Mouse (Mus musculus) ES-E14 (cell line): ENCODE data around the gene Ssbp2. TPM values are rescaled to one million over a fixed set of nuclear protein-coding genes. Genes with fewer than 3 reads are reported as not detected.

Experiments used
- DNase-seq: peaks from one replicate; pipeline ENCODE4 v3.0.0-alpha.2; 2013; ENCODE audit warnings: low read depth, low spot score
- H3K27ac ChIP-seq: 2 replicates; pipeline ENCODE4 v1.5.1; 2012; ENCODE audit warnings: low read depth, mild to moderate bottlenecking, low read length, moderate library complexity, mixed read lengths; ENCODE audit not compliant: poor library complexity, insufficient read depth, severe bottlenecking
- H3K36me3 ChIP-seq: 2 replicates; pipeline ENCODE4 v1.6.1; 2012; ENCODE audit warnings: mild to moderate bottlenecking, low read length, moderate library complexity, mixed read lengths; ENCODE audit not compliant: control insufficient read depth, poor library complexity, insufficient read depth, severe bottlenecking
- H3K4me1 ChIP-seq, 2 experiments: fragments of 150-350 bp in 1 of 2; sonication (generic) in 1 of 2; 2 replicates each; pipeline ENCODE4 v1.6.1; 2012; ENCODE audit warnings: low read length in 2 of 2, mild to moderate bottlenecking in 1 of 2, mixed read lengths in 1 of 2; ENCODE audit not compliant: control insufficient read depth in 2 of 2, insufficient read depth in 2 of 2, poor library complexity in 1 of 2
- H3K4me3 ChIP-seq, 2 experiments: fragments of 150-350 bp in 1 of 2; sonication (generic) in 1 of 2; 2 replicates each; pipeline ENCODE4 v1.5.1; 2012; ENCODE audit warnings: low read length in 2 of 2, low read depth in 1 of 2, mild to moderate bottlenecking in 1 of 2, mixed read lengths in 1 of 2; ENCODE audit not compliant: insufficient read depth in 1 of 2, poor library complexity in 1 of 2, severe bottlenecking in 1 of 2
- H3K9ac ChIP-seq: 2 replicates; pipeline ENCODE4 v1.6.1; 2012; ENCODE audit warnings: low read depth, mild to moderate bottlenecking, low read length, mixed read lengths; ENCODE audit not compliant: poor library complexity, insufficient read depth, severe bottlenecking
- H3K9me3 ChIP-seq: fragments of 150-350 bp; sonication (generic); 2 replicates; pipeline ENCODE4 v1.6.1; 2012; ENCODE audit warnings: low read depth, mild to moderate bottlenecking, low read length; ENCODE audit not compliant: control insufficient read depth, insufficient read depth
- CHD2 ChIP-seq: IDR thresholded peaks from 2 replicates; pipeline ENCODE4 v1.6.1; 2014; ENCODE audit warnings: mild to moderate bottlenecking, low read depth, low read length, inconsistent platforms
- HCFC1 ChIP-seq: IDR thresholded peaks from 2 replicates; pipeline ENCODE4 v1.6.1; 2012; ENCODE audit warnings: low read length, inconsistent platforms, borderline replicate concordance; ENCODE audit not compliant: insufficient read depth
- MAFK ChIP-seq: IDR thresholded peaks from 2 replicates; pipeline ENCODE4 v1.6.1; 2014; ENCODE audit warnings: mild to moderate bottlenecking, low read depth, low read length, inconsistent platforms; ENCODE audit not compliant: insufficient read depth
- ZC3H11A ChIP-seq: IDR thresholded peaks from 2 replicates; pipeline ENCODE4 v1.6.1; 2012; ENCODE audit warnings: low read depth, mild to moderate bottlenecking, inconsistent platforms, low read length, borderline replicate concordance
- ZNF384 ChIP-seq: IDR thresholded peaks from 2 replicates; pipeline ENCODE4 v1.6.1; 2012; ENCODE audit warnings: low read depth, low read length, inconsistent platforms
- in situ Hi-C, 2 experiments: fragments of 600-800 bp; cut with MboI; formaldehyde crosslinking; loops; one replicate each; pipeline ENCODE4 v1.15.1; 2025; ENCODE audit warnings: low sequenced_read_pairs in 2 of 2, inconsistent platforms in 1 of 2; ENCODE audit not compliant: unreplicated experiment in 2 of 2
- total RNA-seq: library from RNA; depleted of rRNA; stranded (reverse); fragments of 300-350 nt; gene quantifications from 2 replicates; pipeline ENCODE4 v1.2.3, GENCODE M21; 2012

Ssbp2 gene
- total RNA-seq, 1 experiment = 7.2 TPM

GRCm38 (mm10) chr13:91473527-91473926 is 13.4 kb downstream of the Ssbp2 start:
- no peak for DNase-seq
- TF ChIP-seq CHD2 = no peak
- TF ChIP-seq ZC3H11A = no peak
- TF ChIP-seq MAFK = no peak
- TF ChIP-seq ZNF384 = no peak
- TF ChIP-seq HCFC1 = no peak
- Histone ChIP-seq H3K9me3 (no peaks in the 10 kb centered on the region), H3K4me3 (no peak overlapping the region), H3K4me1 (no peaks in the 10 kb centered on the region), H3K36me3 (no peaks in the 10 kb centered on the region), H3K27ac (no peak overlapping the region), H3K9ac (no peak overlapping the region)
- in situ Hi-C loops = no loop called here

- no peak overlapping the region for H3K9ac ChIP-seq
- in situ Hi-C loops = no loop called here
- no peaks in the 10 kb centered on the region for H3K4me1 ChIP-seq
- no peak for DNase-seq
- H3K4me3 ChIP-seq = no peak overlapping the region
- no peaks in the 10 kb centered on the region for H3K9me3 ChIP-seq
- H3K27ac ChIP-seq = no peak overlapping the region
- H3K36me3 ChIP-seq = no peaks in the 10 kb centered on the region
- TF ChIP-seq MAFK = no peak
- no peak for TF ChIP-seq HCFC1
- TF ChIP-seq CHD2 = no peak
- no peak for TF ChIP-seq ZNF384
- TF ChIP-seq ZC3H11A = no peak
Observed at GRCm38 (mm10) chr13:91474027-91474426, 13.9 kb downstream of the Ssbp2 start.

DNA sequence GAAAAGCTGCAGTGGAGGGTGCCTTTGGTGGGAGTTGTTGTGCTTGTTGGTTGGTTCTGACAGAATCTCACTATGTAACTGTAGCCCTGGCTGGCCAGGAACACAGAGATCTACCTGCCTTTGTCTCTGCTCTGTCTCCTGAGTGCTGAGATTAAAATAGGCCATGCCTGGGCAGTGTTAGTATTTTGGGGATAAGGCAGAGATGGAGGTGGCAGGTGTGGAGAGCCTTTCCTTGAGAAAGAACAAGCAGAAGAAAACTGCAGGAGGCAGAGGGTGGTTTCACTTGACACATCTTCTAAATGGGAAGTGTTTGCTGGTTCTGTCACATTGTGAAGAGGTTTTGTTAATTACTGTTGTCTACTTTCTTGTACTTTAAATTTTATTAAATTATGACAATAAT is 15.8 kb downstream of the Ssbp2 start:
- no peak overlapping the region for H3K4me3 ChIP-seq

DNA sequence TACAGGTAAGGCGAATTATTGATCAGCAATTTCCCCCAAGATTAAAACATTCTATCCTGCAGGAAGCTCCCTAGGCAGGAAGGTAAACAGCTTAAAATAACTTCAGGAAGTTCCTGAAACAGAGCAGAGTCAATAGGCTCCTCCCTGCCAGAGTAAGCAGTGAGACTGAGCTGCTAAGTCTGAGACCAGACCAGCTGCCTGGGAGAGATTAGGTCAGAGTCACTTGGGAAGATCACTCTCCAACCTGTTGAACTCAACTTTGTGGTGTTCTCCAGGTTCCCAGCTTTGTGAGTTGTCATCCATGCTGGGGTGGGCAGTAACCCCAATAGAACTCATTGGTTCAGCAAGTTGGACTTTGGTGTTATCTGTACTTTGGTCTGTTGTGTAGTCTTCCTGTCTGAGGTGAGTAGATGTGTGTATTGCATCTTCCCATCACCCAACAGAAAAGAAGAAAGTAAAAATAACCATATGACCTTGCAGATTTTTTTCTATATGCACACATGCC is 16.6 kb downstream of the Ssbp2 start:
- no peaks in the 10 kb centered on the region for H3K36me3 ChIP-seq
- in situ Hi-C loops = no loop called here
- no peak overlapping the region for H3K9ac ChIP-seq
- TF ChIP-seq CHD2 = no peak
- no peaks in the 10 kb centered on the region for H3K4me1 ChIP-seq
- H3K4me3 ChIP-seq = no peak overlapping the region
- DNase-seq = no peak
- H3K27ac ChIP-seq = no peak overlapping the region
- no peaks in the 10 kb centered on the region for H3K9me3 ChIP-seq

More for the DNA sequence above, 15.8 kb downstream of the Ssbp2 start:
- Histone ChIP-seq H3K36me3 (no peaks in the 10 kb centered on the region), H3K9me3 (no peaks in the 10 kb centered on the region), H3K4me1 (no peaks in the 10 kb centered on the region), H3K9ac (no peak overlapping the region), H3K27ac (no peak overlapping the region)
- no peak for DNase-seq
- in situ Hi-C loops = no loop called here
- no peak for TF ChIP-seq HCFC1
- no peak for TF ChIP-seq ZC3H11A
- TF ChIP-seq ZNF384 = no peak
- TF ChIP-seq CHD2 = no peak
- TF ChIP-seq MAFK = no peak

- H3K36me3 ChIP-seq = no peaks in the 10 kb centered on the region
- no peak overlapping the region for H3K9ac ChIP-seq
- no peaks in the 10 kb centered on the region for H3K9me3 ChIP-seq
- in situ Hi-C loops = no loop called here
- no peak for DNase-seq
- H3K27ac ChIP-seq = no peak overlapping the region
- TF ChIP-seq ZC3H11A (no peak), HCFC1 (no peak), MAFK (no peak), CHD2 (no peak), ZNF384 (no peak)
- H3K4me1 ChIP-seq = no peaks in the 10 kb centered on the region
- no peak overlapping the region for H3K4me3 ChIP-seq
Observed at GRCm38 (mm10) chr13:91478011-91478410, 17.9 kb downstream of the Ssbp2 start.
